Mouse (Mus musculus): Measurements from ENCODE around the gene Padi6.

The Padi6 gene

GRCm38 (mm10) chr4:140684881-140685303 lies 57.6 kb downstream of the Padi6 start:
- DNase-seq (ENCODE audit: extremely low read depth, low read depth): no peak

GRCm38 (mm10) chr4:140684141-140684871 lies 58.1 kb downstream of the Padi6 start:
- no peak for DNase-seq (ENCODE audit: extremely low read depth, low read depth)

GRCm38 (mm10) chr4:140683608-140684007 lies 58.8 kb downstream of the Padi6 start:
- DNase-seq (ENCODE audit: extremely low read depth, low read depth): no peak

GRCm38 (mm10) chr4:140680731-140681397 lies 61.6 kb downstream of the Padi6 start:
- no peak for DNase-seq (ENCODE audit: extremely low read depth, low read depth)

- DNase-seq (ENCODE audit: extremely low read depth, low read depth): peak; percentile 89
Measured at GRCm38 (mm10) chr4:140679723-140680380, 62.6 kb downstream of the Padi6 start.

- DNase-seq (ENCODE audit: extremely low read depth, low read depth): no peak
Measured at GRCm38 (mm10) chr4:140679038-140679437, 63.4 kb downstream of the Padi6 start.
